Mouse (Mus musculus) megakaryocyte-erythroid progenitor cell, adult 5-6 weeks (primary cell): ENCODE data around the gene Pik3r5. TPM values are rescaled to one million over a fixed set of nuclear protein-coding genes. Genes with fewer than 3 reads are reported as not detected.

Source experiments
- ATAC-seq: replicated peaks from 2 replicates; pipeline ENCODE4 v1.8.0; 2016; ENCODE audit warnings: mild to moderate bottlenecking, inconsistent platforms; ENCODE audit not compliant: severe bottlenecking, poor library complexity, low FRiP score, low TSS enrichment
- total RNA-seq, 2 experiments: library from RNA; stranded (forward) in 1 of 2; stranded (reverse) in 1 of 2; fragments of 200-1000, 215-1000 nt in 1 of 2; fragments of >200 nt in 1 of 2; fragmentation: Nextera tagmentation in 1 of 2; gene quantifications; 2 replicates each; pipeline ENCODE4 v1.2.3; 2014 to 2017

The Pik3r5 gene
- total RNA-seq (2014; fragmentation: Nextera tagmentation) (3.0 and 4.1 TPM in 2 replicates), total RNA-seq (2017) (0.88 and 2.5 TPM in 2 replicates)

DNA sequence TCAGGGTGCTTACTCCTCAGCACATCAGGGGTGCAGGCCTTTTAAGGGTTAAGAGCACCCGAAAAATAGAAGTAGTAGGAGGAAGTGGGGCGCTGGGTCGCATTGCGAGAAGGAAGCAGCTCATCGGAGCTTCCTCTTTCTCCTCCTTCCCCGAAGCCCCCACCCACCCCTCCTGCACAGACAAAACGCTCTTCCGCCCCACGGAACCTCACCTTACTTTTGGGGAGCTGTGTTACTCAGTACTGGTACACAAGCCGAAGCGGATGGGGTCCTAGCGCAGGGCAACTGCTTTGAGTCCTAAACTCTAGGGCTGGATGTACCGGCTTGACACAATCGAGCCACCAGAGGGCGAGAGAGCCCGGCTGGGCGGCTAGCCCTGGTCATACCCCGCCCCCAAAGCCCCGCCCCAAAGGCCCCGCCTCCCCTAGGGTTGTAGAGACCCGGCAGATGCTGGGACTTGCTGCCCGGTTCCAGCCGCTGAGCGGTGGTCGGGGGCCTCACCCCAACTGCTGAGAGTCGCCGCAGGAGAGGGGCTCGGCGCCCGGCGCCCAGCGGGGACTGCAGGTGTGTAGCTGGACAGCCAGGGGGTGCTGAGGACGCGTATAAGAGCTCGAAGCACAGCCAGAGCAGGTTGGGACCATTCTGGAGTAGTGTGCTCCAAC is at the start of gene Pik3r5:
Pik3r5 (plus strand) TSS at position 423 of the 662 bp plus-strand sequence.
- ATAC-seq = peak; percentile 85

DNA sequence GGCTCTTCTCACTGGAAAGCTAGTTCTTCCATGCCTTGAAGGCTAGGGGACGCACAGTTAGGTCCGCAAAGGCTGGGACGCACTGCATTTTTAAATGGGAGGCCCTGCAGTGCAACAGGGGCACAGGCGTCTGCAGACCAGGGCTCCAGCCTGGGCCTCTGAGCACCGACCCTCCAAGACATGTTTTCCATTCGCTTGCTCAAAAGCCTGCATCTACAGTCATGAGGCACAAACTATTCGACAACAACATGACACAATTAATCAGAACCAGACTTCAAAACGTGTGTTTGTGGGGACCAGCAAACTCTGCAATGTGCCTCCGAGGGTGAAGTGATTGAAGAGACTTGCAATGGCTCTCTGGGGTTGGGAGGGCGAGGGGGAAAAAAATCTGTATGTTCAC is 48.4 kb upstream of the Pik3r5 start:
- ATAC-seq = no peak

DNA sequence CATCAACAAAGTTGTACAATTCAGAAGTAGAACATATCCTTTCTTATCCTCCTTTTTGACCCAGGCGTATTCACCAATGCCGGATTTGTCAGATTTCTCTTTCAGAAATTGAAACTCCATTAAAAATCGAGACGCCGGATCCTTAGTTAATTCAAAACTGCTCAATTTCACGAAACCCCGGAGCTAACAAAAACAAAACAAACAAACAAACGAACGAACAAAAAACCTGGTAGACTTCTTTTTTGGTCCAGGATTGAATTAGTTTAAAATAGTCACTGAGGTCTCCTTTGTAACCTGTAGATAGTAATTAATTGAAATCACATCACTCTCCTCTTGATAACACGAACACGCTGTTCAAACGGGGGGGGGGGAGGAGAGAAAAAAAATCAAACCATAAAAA is 47.8 kb upstream of the Pik3r5 start:
- ATAC-seq = no peak

DNA sequence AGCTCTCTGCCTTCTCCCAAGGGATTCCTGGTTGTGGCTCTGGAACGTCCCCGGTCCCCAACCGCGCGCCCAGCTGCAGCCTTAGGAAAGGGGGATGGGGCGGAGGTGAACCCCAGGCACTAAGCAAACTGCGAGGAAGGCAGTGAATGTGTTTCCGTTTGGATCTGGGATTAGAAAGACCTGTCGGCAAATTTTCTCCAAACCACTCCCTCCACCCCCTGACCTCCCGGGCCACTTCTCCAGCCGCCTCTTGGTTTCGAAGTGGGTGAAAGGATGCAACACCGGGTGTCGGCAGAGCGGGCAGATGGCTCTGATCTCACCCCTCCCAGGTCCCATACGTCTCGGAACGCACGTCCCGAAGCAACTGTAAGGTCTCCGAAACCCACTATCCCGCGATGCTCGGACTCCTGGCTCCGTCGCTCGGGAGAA is 47.3 kb upstream of the Pik3r5 start:
- no peak for ATAC-seq

DNA sequence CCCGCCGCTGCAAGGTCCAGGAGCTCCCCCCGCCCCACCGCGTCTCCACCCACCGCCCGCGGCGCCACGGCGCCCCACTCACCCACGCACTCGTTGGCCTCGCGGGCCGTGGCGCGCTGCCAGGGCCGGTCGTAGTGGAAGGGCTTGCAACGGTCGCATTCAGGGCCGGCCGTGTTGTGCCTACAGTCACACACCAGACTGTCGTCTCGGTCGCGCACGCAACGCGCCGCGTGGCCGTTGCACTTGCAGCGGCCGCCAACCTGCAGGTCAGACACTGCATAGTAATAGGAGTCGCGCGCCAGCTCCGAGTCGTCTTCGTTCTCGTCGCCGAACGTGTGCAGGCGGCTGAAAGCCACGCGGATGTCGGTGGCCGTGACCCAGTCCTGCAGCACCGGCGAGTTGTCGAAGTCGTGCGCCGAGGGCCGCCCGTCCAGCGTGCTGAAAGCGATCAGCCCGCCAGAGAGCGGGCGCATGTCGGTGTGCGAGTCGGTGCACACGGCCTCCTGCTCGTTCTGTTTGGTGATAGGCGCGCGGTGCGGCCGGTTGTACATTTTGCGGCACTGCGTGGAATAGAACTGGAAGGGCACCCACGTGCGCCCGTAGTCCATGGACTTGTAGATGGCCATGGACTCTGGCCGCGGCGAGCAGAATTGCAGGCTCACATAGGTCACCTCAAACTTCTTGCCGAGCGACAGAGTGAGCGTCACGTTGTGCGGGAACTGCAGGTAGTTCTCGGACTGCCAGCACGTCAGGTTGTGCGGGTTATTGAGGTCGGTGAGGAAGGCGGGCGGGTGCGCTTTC is 46.7 kb upstream of the Pik3r5 start:
- peak; percentile 47; the same call in 1 of the 2 replicates for ATAC-seq

DNA sequence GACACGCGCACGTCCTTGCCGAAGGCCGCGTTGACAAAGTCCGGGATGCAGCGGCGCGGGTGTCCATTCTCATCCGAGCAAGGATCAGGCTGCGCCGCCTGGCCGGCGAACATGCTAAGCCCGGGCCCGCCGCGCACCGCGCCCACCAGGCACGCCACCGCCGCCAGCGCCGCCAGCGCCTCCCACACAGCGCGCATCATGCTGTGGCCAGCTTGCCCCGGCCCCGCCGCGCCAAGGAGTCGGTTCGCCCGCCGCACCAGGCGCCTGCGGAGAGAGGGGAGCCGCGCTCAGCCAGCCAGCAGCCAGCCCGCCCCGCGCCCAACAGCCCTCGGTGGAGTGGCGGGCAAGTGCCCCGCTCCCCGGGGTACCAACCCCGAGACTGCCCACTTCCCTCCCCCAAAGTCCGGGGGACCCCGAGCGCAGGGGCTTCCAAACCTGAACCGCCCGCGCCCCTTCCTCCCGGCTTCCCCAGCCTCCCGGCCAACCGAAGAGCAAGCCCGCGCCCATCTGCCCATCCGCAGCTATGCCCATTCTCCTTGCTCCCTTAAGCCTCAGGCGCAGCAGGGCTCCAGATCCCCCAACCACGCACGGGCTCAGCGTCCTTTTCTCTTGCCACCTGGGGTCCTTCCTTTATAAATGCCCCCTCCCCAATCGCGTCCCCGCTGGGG is 45.9 kb upstream of the Pik3r5 start:
- no peak for ATAC-seq

DNA sequence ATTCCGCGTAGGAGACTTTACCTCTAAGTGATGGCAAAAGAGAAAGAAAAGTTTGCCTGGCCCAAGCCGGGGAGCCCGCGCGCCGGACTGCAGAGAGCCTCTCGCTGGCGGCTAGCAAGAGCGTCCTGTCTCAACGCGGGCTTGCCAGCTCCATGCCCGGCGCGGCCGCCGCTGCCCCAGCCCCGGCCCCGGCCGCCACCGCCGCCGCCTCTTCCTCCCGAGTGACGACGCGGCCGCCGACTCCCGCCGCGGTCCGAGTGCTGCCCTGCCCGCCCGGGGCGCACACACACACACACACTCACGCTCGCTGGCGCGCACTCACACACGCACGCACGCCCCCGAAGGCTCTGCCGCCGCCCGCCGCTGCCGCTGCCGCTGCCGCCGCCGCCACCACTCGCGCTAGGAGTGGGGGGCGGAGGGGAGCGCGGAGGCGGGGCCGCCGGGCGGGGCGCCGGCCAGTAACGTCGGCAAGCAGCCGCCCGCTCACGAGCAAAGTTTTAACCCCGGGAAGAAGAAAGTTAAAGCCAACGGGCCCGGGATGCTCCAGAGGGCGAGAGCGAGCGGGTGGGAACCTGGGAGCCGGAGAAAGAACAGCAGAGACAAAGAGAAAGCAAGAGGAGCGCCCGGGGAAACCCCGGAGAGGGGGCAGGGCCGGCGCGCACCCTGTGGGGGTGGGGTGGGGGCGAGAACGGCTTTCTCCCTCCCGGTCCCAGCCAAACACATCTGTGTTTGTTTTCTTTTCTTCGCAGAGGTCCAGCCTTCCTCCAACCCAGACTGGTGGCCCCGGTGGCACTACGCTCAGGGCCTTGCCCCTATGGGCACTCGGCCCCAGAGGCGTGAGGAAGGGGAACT is 45.1 kb upstream of the Pik3r5 start:
- ATAC-seq = no peak

DNA sequence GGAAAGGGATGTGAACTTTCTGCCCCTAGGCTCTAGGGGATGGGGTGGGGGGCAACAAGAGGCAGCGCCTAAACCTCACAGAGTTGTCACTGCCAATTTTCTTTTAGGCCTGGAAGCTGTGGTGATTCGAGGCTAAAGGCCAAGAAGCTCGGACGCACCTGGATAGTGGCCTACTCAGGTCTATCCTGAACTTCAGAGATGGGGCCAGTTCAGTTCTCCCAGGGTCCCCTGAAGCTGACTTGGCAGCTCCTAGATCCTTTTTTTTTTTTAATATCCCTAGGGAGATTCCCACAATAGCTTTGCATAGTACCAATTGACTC is 44.5 kb upstream of the Pik3r5 start:
- ATAC-seq = no peak

DNA sequence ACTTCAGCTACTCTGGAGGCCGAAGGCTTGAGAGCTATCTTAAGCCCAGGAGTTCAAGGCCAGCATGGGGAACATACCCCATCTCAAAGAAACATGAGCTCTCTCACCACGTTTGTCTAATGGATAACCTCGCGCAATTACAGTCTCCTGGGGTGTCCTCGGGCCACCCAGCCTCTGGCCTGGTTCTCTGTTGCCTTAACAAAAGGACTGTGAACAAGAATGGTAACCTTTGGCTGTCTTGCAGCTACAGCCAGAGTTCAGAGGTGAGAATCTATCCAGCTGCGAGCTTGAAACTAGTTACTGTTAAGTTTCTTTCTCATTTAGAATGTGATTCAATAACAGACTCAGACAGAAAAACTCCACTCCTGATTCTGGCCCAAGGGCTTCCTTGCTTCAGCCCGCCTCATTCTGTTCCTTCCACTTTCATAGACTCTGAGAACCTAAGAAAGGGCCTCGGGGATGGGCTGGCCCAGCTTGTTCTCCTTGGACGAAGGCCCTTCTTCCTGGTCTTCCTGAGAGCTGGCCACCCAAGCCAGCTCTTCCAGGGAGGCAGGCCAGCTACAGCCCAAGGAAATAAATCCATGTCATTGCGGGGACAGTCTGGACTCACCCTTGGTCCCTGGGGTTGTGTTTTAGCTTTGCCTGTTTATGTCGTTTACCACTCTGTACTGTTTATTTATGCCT is 43.8 kb upstream of the Pik3r5 start:
- ATAC-seq = no peak

DNA sequence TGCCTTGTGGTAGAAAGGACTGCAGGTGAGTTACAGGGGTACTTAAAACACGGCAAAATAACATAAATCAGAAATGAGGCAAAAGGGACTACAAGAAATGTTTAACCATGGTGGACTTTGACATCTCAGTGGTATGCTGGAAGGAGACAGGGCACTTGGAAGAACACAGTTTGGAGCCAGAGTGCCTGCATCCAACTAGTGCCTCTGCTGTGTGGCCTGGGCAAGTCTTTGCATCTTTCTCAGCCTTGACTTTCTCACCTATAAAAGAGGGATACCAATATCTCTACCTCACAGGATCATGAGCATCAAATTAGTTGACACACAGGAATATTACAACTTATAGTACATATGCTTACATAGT is 43.3 kb upstream of the Pik3r5 start:
- no peak for ATAC-seq

DNA sequence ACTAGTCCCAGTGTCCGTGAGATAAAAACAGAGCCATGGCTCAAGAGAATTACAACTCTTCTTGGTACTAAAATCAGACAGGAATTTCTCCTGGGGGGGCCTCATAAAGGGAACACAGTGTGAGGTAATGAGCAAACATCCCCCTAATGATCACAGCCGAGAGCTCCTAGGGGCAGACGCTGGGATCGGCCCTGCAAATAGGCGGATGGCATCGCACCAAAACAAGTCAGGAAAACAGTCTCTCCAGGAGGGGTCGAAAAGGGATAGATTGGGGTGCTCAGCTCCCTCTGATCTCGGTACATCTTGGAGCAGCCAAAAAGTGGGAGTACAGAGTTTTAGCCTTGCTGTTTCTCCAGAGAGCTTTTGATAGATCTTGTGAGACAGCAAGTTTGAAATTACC is 42.3 kb upstream of the Pik3r5 start:
- no peak for ATAC-seq

DNA sequence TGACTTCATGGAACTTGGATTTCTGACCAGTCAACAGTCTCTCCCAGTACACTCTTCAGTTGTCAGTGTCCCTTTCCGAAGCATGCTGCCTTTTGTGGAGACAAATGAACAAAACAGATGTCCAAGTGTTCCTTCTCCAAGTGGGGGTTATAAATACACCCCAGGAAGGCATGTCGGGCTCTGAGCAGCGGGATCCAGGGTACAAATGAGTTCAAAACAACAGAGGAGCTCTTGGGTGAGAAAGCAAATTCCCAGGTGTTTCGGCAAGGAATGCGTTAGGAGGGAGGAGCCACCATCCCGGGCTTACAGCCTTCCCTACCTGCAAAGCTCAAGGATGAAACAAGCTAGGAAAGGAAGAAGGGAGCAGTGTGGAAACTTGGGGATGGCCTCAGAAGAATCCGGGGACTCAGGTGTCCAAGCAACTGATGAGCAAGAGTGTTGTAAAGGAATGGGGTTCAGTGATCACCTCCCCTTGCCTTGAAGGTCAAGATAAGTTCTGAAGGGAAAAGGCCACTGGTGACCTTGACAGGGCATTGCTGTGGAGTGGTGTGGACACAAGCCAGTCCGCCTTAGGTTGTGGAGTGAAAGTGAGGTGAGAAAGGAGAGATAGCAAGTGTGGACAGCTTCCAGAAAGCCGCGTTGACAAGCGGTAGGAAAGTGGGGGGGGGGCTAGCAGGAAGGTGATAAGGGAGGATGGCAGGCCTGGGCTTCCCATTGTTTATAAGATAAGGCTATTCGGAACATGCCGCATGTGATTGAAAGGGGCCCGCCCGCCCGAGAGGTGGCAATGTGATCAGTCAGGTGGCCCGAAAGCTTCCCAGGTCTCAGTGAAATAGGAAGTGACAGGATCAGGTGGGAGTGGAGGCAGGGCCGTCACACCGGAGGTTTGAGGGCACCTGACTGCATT is 41.3 kb upstream of the Pik3r5 start:
- no peak for ATAC-seq

DNA sequence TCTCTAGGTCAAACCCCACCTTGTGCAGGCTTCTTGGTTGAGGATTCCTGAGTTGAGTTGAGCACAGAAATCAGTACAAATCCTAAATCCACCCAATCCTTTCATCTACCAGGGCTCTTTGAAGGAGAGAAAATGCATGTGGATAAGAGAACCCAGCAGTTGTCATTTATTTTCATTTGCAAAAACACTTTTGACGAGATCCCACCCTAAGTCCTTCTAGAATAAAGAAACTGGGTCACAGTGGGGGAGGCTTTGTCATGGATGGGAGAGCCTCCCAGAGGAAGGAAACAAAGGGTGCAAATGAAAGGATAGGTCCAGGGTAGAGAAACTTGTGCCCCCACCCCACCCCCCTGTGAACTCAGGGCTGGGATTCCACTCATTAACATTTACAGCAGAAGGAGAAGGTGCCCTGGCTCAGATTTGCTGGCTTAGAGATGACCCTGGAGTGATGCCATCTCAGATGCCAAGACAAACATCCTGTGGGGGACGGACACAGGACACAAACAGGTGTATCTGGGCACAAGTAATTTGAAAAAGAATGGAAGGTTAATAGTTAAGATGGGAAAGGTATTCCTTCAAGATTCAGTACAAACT is 37.9 kb upstream of the Pik3r5 start:
- no peak for ATAC-seq

DNA sequence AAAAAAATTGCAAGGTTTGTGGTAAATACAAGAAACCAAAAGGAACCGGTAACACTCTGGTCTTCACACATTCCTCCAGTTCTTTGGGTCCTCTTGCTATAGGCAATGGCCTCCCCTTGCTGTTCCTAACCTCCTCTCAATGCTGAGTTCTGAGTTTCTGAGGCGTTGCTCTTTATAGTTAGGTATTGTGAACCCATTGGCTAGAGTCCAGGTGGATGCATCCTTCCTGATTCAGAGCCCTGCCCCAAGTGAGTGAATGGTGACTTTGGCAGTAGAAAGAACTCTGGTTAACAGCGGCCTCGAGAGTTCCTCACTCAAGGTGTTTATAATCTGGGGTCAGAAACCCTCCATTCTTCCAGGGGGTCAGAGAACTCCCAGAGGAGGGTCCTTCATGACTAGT is 37.2 kb upstream of the Pik3r5 start:
- ATAC-seq = no peak

DNA sequence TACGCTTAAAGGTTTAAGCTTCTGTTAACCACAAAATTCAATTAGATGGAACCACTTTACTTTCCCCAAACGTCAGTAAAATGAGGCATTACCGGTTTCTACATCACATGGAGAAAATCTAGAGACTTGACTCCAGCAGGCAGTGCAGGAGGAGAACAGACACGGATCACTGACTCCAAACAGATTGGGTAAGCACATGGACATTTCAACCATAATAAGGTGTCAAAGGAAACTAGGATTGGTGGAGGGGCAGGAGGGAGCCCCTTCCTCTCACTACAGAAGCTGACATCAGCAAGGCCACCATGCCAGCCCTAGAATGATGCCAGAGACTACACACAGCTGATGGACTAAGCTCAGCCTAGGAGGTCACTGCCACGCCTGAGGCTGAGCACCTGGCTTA is 36.4 kb upstream of the Pik3r5 start:
- no peak for ATAC-seq

DNA sequence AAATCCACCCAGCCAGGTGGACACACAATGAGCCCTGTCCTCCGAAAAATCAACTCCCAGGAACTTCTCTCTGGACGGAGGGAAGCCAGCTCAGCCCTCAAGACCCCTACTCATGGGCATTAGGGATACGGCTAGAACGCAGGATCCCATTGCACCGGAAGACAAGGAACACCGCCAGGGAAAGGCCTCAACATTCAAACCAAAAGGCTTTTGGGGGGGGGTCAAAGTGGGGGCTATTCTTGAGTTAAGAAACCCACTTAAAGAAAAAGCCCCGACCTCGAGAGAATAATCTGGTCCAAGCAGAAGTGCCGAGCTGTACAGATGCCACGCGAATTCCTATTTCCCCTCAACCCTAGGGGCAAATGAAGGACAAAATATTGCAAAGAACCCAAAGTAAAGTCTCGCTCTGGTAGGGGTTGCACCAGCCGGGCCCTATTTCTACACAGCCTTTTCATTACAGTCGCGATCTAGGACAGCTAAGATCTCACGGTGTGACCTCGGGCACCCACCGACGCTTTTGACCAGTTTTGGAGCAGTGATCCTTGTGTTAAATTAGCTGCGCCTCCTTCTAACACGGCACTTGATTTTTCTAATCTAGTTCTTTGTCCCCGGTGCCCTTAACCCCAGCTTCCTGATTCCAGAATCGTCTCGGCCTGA is 32.9 kb upstream of the Pik3r5 start:
- ATAC-seq = no peak

DNA sequence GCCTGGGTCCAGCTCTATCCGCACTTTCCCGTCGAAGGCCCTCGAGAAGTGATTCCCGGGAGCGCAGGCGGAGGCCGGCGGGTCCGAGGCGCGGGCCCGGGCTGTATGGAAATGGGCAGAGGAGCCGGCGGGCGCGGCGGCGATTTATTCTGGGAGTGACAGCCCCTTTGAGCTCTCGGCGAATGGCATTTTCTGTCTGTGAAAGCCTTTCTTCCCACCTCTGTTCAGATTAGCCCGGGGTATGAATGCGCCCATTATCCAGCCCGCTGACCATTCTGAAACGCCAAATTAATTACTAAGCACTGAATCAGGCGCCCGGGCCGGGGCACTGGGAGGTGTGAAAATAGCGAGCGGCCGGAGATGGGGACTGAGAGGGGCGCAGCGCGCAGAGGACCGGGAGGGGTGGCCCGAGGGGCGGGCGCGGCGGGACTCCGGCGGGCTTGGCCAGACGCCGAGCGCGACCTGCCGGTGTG is 32.3 kb upstream of the Pik3r5 start:
- ATAC-seq = no peak
